Mouse (Mus musculus) MN1 (cell line): ENCODE results near the gene Gm42906.

Experiments used
- DNase-seq: peaks from one replicate; pipeline ENCODE4 v3.0.0-alpha.2; 2016; ENCODE audit warnings: low spot score

Gm42906 gene

DNA sequence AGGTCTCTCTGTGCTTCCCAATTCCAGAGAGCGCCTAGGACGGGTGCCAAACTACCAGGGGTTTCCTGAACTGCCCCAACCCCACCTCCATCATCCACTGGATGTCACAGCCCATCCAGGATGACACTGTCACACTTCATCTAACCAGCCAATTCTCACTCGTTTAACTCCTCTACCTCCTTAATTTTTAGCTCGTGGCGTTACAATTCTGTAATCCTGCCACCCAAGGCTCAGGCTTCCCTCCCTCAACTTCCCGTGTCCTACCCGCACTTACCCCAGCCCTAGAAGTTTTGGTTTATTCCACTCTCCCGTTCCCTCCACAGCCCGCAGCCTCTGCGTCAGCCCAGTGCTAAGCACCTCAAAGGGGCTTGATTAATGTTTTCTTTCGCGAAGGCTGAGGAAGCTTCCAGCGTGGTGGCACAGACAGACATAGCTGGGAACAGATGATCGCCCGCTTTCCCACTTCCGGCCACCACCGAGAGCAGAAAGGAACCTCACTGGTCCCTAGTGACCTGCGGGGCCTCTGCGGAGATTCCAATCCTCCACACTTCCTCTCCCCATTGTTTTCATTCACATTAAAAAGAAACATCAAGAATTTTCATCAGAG is 319.6 kb downstream of the Gm42906 start:
- no peak for DNase-seq

DNA sequence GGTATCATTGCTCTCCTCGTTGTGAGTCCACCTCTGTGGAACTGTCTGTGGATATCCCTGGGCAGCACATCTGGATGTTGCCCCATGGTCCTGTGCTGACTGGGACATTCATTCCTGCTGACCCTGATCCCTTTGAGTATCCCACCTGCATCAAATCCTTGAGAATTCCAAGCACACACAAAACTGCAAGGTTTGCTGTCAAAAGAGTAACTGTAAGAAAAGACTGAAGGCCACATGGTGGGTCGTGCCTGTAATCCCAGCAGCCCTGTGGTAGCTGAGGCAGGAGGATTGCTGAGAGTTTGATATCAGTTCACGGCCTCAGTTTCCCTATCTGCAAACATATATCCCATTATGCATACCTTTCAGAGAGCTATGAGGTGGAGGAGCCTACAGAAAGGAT is 321.1 kb downstream of the Gm42906 start:
- no peak for DNase-seq

DNA sequence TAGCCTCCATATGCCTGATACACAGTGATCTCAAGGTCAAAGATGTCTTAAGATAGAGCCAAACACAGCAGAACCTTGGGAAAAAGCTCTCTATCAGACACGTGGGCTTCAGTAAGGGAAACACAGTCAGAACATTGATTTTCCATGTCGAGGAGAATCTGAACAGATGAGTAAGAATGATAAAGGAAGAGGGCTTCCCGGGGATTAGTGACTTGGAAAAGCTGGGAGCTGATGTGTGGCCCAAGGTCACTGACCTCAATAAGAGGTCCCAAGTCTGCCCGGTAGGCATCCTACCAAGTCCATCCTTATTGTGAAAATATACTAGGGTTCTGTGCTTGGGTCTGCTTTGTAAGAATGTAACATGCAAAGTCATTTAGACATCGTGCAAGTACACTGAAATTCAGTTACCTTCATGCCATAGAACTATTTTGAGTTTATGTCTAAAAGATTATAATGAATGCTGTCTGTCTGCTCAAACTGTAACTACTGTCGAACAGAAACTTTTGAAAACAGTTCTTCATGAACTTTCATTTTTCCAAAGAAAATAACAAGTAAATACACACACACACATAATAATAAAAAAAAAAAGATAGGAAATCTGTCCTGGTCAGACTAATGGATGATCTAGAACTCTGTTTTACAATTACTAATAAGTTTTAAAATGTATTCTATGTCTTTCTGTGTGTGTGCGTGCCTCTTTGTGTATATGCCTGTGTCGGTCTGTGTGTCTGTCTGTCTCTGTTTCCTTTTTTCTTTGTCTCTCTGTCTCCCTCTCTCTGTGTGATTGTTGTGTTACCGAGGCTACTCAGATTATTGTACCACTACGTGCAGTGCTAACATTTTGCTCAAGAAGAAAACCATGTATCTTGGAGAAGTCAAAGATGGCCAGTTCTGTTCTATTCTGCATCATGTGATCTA is 322.6 kb downstream of the Gm42906 start:
- DNase-seq = no peak

DNA sequence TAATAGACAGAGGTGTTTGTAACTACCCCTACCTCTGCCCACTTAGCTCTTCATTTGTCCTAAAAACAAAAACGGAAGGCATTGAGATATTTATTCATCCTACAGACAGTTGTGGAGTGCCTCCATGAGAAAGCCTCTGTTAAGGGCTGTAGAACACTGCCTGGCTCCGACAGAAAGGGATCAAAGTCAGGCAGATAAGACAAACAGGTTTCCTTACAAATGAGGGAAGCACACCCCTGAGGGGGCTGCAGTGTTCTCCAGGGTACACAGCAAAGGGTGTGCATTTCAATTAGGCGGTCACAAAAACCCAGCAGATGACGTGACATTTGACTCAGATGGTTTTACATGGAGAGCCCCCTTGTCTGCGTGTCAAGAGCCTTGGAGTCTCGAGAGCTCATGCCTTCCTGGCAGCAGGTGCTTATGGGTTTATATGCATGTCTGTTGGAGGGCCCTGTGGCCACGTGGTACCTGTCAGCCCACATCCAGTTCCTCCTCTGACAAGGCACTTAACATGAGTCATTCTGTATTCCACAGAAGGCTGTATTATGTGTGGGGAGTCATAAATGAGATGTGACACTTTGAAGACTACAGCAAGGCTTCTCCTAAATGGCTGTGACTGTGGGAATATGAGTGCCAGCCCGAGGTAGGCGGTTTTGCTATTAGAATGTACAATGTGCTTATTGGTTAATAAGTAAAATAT is 323.5 kb downstream of the Gm42906 start:
- DNase-seq = no peak

DNA sequence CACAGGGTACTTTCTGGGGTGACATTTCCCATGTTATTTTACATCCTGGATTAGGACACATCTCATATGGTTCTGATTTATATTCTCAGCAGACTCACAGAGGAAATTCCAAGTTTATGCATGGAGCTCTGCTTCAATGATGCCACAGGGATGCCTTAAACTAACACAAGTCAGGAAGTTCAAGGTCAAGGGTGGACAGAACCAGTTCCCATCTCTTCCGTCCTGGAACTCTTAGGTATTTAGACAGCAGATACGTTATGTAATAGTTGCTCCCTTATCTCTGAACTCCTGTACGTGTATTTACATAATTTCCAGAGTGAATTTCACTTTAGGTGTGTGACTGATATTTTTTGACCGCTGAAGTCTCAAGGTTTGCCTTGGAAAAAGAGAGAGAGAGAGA is 324.7 kb downstream of the Gm42906 start:
- no peak for DNase-seq

DNA sequence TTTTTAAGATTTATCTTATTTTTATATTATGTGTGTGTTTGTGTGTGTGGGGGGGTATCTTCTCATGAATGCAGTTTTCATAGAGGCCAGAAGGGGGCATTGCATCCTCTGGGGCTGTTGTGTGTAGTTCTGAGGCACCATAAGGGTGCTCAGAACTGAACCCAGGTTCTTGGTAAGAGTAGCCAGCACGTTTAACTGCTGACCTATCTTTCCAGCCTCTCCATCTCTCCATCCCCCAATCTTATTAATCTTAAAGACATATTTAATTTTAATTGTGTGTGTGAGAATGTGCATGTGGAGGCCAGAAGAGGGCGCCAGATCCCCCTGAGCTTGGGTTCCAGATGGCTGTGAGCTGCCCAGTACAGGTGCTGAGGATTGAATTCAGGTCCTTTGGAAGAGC is 325.7 kb downstream of the Gm42906 start:
- no peak for DNase-seq

DNA sequence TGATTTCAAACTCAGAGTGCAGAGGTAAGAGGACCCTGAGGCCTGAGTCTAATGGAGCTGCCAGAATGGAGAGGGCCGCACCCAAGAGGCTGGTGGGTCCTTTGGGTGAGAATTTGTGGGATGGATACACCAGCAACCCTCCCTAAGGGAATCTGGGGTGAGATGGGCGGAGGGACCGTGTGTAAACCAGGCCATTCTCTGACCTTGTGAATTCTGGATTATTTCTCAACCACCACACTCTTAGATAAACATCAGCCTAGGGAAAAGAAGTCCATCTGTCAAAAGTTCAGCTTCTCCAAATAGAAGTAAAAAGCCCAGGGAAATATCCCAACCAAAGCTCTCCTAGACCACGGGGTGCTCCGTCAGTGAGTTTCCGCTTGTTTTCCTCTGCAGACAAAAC is 332.0 kb downstream of the Gm42906 start:
- DNase-seq = no peak

DNA sequence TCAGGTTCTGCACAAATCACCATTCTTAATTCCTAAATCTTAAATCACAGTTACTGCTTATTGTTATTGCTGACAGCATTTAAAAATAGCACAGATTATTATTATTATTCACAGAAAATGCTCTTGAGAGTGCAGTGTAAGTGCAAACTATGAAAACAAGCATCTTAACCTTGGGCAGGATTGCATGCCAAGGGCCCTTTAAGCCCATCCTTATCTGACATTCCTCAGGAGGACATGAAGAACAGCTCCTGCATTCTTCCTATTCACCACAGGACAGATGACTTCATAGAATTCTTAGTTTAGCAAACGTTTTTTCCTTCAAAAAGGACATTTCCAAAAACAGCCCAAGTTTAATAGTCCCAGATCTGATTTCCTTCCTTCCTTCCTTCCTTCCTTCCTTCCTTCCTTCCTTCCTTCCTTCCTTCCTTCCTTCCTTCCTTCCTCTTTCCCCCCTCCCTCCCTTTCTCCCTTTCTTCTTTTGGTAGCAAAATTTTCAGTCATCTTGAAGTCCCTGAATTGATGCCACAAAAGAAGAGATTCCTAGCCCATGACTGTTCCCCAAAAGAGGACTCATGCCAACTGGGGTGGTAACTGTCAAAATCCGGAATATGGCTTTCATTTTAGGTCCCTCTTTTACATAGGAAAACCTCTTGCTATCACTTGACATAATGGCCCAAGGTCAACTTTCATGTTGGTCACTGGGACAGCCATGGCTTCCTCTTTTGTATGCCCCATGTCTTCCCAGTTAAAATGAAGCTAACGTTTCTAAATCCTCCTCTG is 334.9 kb downstream of the Gm42906 start:
- DNase-seq = no peak

DNA sequence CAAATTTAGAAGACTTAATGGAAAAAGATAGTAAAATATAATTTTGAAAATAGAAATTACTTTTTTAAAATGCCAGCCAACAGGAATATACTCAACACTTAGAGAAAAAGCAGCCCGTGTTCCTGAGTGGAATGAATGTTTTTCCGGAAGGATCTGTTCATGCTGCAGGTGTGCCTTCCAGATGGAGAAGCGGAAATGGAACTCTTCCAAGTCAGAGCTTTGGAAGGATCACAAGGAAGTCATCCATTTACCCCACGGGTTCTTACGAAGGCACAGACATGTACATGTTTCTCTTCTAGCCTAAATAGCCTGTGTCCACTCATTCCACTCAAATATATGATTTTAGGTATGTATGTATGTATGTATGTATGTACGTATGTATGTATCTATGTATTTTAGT is 337.0 kb downstream of the Gm42906 start:
- DNase-seq = no peak

DNA sequence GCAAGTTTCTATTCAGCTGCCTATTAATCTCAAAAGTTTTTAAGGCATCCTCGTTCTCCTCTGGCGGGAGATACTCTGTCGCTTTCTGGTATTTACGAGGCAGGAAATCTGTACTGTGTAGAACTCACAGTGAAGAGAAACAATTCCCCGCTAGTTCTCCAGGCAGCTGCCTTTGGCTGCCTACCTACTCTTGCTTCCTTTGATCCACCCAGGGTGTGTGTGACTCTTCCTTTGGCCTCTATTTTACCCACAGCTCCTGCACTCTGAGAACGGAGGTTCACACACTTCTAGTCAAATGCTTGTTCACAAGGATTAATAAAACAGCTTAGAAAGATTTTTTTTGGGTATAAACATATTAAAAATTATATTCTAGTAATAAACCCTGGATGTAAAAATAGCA is 338.8 kb downstream of the Gm42906 start:
- no peak for DNase-seq

DNA sequence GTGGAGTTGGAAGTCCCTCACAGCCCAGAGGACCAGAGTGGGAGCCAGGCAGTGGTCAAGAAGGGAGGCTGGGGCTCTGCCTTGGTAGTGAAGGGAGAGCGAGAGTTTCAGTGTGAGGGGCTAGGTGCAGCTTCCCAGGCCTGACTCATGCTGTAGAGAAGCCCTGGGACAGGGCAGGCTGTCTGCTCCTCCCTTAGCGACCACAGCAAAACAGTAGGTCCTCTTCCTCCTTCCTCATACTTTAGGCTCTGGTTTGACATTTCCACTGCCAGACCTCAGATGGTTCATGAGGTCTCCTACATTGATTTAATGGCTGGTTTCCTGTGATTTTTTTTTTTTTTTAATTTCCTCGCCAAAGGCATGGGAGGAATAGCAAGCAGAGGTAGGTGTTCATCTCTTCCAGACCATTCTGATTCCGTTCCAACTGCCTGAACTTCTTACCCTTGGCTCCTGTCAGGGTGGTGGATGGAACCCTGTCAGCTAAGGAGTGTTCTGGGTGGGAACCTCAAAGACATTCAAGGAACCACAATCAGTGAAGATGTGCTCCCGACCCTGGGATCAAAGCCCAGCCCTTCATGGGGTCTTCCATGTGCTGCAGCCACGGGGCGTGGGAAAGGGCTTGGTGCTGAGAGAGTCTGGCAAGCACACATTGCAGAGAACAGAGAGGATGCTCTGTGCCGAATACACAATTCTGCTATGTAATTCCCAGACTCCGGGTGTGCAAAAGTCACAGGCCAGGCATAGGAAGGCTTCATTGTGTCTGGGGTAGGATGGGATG is 341.3 kb downstream of the Gm42906 start:
- DNase-seq = no peak

DNA sequence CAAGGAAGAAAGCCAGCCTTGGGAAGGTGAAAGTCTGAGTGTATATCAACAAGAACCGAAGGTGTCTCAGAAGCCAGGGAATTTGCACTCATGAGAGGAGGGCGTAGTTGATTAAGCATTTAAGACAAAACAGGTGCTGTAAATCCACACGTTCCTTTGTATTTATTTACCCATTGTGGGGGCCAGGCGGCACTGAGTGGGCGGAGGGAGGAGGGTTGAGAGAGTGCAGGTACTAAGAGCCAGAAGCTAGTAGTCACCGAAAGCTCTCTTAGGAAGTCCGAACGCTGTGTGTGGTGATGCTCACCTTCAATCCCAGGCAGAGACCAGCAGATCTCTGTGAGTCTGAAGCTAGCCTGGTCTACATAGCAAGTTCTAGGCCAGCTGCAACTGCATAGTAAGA is 342.2 kb downstream of the Gm42906 start:
- DNase-seq = no peak

DNA sequence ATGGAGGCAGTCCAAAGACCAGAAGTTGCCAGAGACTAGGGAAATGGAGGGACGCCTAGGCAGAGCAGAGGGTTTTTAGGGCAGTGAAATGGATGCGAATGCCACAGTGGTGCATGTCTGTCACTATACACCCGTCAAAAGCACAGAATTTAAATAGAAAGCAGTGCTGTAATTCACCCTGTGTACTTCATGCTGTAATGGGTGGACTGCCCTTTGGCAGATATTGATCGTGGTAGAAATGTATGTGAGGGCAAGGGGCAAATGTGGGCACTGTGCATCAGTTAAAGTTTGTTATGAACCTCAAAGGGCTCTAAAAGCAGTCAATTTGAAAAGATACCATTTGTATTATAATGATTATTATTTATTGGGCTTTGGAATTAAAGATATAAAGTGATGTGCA is 347.7 kb downstream of the Gm42906 start:
- no peak for DNase-seq

DNA sequence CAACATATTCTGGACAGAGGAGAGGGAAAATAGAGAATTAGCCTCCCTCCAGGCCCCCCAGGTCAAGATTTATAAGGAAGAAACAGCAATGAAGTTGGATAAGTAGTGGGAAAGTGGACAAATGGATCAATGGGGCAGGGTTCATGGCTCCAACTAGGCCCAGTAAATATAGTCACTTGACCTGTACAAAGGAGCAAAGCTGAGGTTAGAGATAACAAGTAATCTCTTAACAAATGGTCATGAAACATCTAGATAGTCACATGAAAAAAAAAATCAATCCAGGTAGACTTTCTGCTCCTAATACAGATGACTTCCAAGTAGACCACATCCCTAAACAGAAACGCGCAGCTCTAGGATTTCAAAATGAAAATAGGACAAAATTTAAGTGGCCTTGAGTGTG is 350.0 kb downstream of the Gm42906 start:
- DNase-seq = no peak

DNA sequence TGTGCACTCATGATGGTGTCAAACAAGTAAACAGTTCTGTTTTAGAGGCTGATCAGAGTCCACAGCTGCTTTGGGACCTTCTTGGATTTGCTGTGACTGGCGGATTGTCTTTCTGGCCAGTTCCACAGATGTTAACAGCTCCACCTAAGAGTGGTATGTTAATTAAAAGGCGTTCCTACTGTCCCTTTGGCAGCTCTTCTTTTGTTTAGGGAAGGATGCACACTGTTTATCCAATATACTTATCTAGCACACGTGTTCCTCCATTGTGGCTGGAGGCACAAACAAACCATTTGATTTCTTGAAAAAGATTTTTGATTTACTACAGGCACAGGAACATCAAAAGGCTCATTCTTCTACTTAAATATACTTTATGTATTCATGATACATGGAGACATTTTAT is 351.0 kb downstream of the Gm42906 start:
- no peak for DNase-seq

DNA sequence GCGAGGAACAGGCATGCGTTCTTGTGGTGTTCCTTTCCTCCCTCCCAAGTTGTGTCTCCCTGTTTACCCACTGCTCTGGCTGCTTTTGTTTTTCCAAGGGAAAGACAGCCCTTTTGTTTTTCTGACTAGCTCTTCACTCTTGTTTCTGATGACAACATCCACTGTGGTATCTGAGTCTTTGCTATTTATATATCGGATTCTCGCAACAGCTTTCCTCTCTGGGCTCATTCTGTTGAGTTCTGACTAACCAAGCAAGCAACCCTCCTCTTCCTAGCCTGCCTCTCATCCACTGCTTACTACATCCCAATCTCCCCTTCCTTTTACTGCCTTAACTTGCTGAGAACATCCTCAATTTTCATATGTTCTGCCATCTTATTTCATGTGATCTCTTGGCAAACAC is 353.7 kb downstream of the Gm42906 start:
- DNase-seq = no peak

DNA sequence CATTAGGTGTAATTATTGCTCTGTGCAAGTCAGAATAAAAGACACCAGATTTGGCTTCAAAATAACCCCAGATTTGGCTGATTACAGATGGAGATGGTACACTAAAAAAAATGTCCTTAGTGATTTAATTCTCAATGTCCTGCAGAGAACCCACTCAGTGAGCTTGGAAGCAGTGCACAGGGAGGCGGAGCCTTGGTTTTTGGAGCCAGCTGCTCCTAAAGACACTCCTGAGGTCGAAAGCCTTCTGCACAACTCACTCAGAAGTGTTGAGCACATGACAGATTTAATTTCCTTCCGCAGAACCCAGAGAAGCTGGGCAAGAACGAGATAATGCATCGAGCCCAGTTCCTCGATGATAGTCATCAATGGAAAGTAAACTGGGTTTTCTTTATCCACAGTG is 356.5 kb downstream of the Gm42906 start:
- DNase-seq = no peak

DNA sequence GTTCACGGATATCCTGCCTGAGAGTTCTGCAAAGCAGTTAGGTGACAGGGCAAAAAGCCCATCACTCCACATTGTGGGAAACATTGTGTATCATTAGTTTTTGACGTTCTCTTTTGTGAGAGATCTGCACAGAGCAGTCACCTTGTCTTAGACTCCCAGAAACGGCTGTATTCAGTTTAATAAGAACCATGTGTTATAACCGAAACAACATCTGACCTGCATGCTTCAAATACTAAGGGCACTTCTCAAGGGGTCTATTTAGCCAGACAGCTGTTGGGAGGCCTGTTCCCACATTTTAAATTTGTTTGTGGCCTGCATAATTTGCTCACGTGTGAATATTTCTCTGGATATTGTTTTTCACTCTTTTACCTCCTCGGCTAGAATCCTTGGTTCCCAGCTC is 357.1 kb downstream of the Gm42906 start:
- DNase-seq = no peak

DNA sequence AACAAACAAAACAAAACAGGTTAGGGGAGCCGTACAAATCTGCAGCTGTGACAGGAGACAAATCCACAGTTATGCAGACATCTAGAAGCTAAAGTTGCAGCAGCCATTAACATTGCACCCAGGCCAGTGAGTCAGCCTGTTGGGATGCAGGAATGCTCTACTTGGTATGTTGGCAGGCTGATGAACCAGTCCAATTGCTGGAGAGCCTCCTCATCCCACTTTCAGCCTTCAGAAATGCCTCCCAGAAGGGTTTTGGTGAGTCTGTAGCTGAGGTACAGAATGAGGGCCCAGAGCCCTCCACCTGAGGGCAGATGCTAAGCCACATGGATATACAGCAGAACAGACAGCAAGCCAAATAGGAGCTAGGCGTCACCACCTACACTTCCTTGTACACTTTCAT is 358.4 kb downstream of the Gm42906 start:
- DNase-seq = no peak

DNA sequence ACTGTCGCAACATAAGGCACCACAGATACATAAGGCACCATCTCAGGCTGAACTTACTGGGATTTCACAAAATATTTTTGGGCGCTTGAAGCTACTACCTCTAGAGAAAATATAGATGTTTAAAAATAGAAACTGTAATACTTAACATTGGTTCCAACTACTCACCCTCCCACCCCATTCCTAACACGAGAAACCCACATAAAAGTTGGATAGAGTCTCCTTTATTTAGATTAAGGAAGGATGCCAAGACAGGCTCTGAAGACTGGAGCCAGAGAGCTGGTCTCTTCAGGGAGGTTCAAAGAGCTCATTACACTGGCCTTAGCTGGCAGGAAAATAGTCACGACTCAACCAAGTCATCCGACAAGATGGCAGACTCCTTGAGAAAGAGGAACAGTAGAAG is 361.9 kb downstream of the Gm42906 start:
- no peak for DNase-seq

DNA sequence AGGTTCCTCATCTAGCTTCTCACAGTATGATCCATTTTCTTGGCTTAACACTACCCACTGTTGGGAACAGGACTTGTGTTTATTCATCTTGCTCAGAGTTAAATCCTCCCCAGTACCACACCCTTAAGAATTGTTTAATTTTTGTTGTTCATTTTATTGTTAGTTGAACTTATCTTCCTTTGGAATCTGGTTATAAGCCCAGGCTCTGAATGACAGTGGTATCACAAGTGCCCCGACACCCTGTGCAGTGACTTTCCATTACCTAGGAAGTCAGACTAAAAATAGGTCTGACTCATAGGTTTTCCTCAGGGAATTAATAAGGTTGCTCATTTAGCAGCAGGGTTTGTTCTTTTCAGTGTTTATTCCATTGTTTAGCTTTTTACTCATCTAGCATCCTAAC is 362.7 kb downstream of the Gm42906 start:
- DNase-seq = no peak

DNA sequence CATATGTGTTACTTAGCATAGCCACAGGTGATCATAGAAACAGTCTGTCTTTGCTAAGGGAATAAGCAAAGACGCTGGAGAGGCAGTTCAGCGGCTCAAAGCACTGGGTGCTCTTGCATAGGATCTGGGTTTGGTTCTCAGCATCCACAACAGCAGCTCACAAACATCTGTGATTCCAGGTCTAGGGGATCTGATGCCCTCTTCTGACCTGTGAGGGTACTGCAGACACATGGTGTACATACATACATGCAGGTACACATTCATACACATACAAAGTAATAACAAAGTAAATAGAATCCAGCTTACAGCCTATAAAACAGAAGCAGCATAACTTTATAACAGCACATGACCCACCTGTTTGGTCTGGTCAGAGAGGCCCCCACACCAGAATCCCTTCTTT is 366.0 kb downstream of the Gm42906 start:
- DNase-seq = no peak
